Mouse (Mus musculus): ENCODE measurements around the gene Tle6. TPM values are rescaled to one million over a fixed set of nuclear protein-coding genes. Genes with fewer than 3 reads are reported as not detected.
"Not testable (repeated sequence)": the region's sequence is repeated elsewhere in the genome, so short reads cannot be mapped to it uniquely, and the experiment has no call there.

Tle6 gene
- polyA plus RNA-seq (2012) = 9.2 and 15.1 TPM in 2 replicates

- TF ChIP-seq GATA1 (IDR thresholded peaks at IDR 0.05; ENCODE audit: low read length) = no peak
Measured at GRCm38 (mm10) chr10:81600738-81601203, at the start of gene Tle6. Gene Tle6, minus strand, starts transcription at chr10:81601073.

GRCm38 (mm10) chr10:81648803-81649775, 48.2 kb upstream of the Tle6 start, which contains the start of gene Gm10778:
Gene Gm10778, plus strand, starts transcription at chr10:81649059.
- TF ChIP-seq GATA1 (IDR thresholded peaks at IDR 0.05; ENCODE audit: low read length) = not testable (repeated sequence)

DNA sequence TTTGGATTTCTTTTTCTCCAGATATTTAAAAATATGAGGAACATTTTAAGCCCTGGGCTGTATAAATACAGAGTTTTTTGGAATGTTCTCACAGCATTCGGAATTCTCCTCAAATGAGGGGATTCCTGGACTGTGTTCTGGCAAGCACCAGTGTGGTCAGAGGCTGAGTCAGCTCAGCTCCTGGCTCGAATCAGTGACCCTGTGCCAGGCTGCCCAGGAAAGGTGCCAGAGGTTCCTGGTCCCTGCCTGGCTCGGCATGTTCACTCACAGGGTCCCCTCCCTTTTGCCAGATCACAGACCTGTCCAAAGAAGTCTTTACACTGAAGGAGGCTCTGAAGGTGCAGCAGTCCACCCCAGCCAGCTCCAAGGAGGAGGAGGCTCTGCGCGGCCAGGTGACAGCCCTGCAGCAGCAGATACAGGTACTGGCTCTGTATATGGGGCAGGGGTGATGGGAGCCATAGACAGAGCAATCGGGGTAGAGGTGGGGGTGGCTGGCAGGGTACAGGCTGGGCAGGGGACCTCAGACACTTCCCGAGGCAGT, 45.2 kb upstream of the Tle6 start:
- no peak for TF ChIP-seq GATA1 (IDR thresholded peaks at IDR 0.05; ENCODE audit: low read length)

DNA sequence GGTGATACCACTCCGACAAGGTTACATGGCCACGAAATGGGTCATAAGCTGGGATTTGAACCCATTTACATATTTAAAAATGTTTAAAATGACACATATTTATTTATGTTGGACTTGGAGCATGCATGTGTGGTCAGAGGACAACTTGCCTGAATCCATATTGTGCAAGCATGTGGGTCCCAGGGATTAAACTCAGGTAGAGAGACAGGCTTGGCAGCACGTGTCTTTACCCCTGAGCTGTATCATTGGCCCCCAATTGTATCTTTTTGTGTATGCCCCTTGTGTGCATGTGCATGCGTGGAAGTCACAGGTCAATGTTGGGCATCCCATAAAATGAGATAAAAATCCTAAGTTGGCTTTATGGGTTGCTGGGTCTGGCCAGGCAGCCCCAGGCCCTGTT, 44.5 kb upstream of the Tle6 start:
- no peak for TF ChIP-seq GATA1 (IDR thresholded peaks at IDR 0.05; ENCODE audit: low read length)

DNA sequence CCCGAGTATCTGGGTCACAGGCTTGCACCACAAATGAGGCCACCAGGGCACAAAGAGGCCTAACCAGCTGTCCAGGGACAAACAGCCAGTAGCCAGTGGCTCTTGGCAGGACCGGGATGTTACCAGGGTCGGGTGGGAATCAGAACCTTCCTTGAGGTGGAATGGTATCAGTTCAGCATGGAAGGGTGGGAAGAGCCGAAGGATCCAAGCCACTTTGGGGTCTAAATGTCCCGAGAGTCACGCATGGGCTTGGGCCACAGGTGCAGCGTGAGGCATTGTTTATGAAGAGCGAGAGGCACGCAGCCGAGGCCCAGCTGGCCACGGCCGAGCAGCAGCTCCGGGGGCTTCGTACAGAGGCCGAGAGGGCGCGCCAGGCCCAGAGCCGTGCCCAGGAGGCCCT, 43.8 kb upstream of the Tle6 start:
- no peak for TF ChIP-seq GATA1 (IDR thresholded peaks at IDR 0.05; ENCODE audit: low read length)

GRCm38 (mm10) chr10:81644162-81644561, 43.3 kb upstream of the Tle6 start:
- TF ChIP-seq GATA1 (IDR thresholded peaks at IDR 0.05; ENCODE audit: low read length) = no peak

- TF ChIP-seq GATA1 (IDR thresholded peaks at IDR 0.05; ENCODE audit: low read length) = no peak
Measured at GRCm38 (mm10) chr10:81643449-81644055, 42.7 kb upstream of the Tle6 start.

DNA sequence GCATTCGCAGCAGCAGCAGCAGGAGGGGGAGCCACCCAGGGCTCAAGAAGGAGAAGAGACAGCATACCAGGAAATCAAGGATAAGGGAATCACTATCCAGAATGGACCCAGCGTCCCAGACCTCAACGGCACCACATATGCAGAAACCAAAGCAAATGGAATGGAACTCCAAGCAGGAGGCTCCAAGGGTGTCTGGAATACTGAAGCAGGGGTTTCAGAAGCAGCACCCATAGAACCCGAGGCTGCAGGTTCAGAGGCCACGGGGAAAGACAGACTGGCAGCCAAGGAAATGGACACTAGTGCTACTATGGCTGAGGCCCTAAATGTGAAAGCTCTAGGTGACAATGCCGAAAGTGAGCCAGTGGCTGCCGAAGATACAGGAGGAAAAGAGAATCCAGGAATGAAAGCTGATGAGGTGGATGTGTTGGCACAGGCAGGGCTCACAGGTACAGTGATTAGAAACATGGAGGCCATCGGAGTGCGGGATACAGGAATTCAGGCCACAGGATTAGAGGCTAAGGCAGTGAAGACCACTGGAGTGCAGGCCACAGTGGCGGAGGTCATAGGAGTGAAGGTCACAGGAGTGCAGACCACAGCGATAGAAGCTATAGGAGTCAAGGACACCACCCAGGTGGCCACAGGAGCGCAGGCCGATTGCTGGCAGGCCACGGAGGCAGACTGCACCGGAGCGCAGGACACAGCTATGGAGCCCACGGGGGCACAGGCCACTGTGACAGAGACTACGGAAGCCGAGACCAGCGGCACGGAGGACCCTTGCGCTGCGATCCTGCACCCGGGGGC, 42.0 kb upstream of the Tle6 start:
- no peak for TF ChIP-seq GATA1 (IDR thresholded peaks at IDR 0.05; ENCODE audit: low read length)

DNA sequence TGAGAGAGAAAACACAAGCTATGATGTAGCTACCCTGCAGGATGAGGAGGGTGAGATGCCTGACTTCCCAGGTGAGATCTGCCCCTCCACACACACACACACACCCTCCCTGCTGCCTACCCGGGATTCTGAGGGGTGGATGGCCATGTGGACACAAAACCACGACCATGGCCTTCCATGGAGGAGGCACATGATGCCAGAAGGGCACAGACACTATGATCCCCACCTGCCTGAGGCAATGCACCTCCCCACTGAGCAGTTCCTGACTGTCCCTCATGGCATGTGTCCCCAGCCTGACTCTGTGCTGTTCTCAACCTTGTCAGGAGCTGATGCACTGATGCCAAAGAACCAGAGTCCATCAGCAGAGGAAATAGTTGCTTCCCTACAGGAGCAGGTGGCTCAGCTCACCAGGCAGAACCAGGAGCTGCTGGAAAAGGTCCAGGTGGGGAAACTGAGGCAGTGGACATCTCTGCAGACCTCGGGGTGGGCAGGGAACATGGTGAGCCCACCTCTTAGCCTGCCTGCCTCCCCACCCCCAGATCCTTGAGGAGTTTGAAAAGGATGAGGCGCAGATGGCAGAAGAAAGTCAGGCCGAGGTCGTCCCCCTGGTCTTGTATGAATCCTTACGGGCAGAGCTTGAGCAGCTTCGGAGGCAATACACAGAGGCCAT, 41.2 kb upstream of the Tle6 start:
- TF ChIP-seq GATA1 (IDR thresholded peaks at IDR 0.05; ENCODE audit: low read length) = no peak

- no peak for TF ChIP-seq GATA1 (IDR thresholded peaks at IDR 0.05; ENCODE audit: low read length)
Measured at GRCm38 (mm10) chr10:81641566-81641965, 40.7 kb upstream of the Tle6 start.

- no peak for TF ChIP-seq GATA1 (IDR thresholded peaks at IDR 0.05; ENCODE audit: low read length)
Measured at GRCm38 (mm10) chr10:81638101-81638500, 37.2 kb upstream of the Tle6 start.

- no peak for TF ChIP-seq GATA1 (IDR thresholded peaks at IDR 0.05; ENCODE audit: low read length)
Measured at GRCm38 (mm10) chr10:81636338-81636737, 35.5 kb upstream of the Tle6 start.

GRCm38 (mm10) chr10:81633253-81634099, 32.6 kb upstream of the Tle6 start:
- TF ChIP-seq GATA1 (IDR thresholded peaks at IDR 0.05; ENCODE audit: low read length) = no peak

DNA sequence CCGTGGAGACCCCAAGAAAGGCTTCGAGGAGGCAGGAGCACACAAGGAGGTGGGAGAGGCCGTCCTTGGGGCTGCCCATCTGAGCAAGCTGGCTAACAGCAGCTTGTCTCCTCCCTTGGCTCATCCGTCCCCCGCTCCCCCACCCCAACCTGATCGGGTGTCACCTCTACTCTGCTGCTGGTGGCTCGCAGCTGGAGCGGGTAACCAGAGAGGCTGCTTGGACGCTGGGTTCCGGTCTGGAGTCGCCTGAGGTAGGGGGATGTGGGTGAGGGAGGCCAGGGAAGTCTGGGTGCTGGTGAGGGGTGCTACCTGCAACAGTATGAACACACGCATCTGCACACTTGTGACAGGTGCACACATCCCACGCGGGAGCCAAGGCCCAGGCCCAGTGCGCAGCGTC, 27.5 kb upstream of the Tle6 start, which contains the start of gene Ankrd24:
Ankrd24 (plus strand) TSS at position 151 of the 400 bp plus-strand sequence.
- TF ChIP-seq GATA1 (IDR thresholded peaks at IDR 0.05; ENCODE audit: low read length) = no peak

Data from G1E-ER4 (cell line).